Mouse (Mus musculus) liver, embryonic 14.5 days (tissue): Measurements from ENCODE around the gene Snrk.

Experiments used
- CTCF ChIP-seq: IDR thresholded peaks from 2 replicates; pipeline ENCODE4 v1.5.1; 2016; ENCODE audit warnings: antibody characterized with exemption, low read depth, control low read depth
- EP300 ChIP-seq: IDR thresholded peaks from 2 replicates; pipeline ENCODE4 v1.6.1; 2016; ENCODE audit warnings: antibody characterized with exemption, low read depth

GRCm38 (mm10) chr9:122185953-122186352 lies 68.9 kb downstream of the Snrk start:
- TF ChIP-seq CTCF (no peak), EP300 (no peak)
